Mouse (Mus musculus) embryonic facial prominence, embryonic 11.5 days (tissue): ENCODE measurements at regions not wholly inside any gene's neighbourhood (a gene's known extent, or its start where the extent isn't known, plus 50 kb on each side); places are given as distances from the start of the nearest gene placed in this dataset.

Experiments
- ATAC-seq: fragments of 200-750 bp; cut with Nextera tagmentation; replicated peaks from 2 replicates; pipeline ENCODE4 v1.8.0; 2017; ENCODE audit warnings: low read depth; ENCODE audit not compliant: insufficient number of reproducible peaks, low FRiP score, low TSS enrichment
- DNase-seq: peaks from one replicate; pipeline ENCODE4 v3.0.0-alpha.2; 2015; ENCODE audit warnings: low spot score
- H3K27ac ChIP-seq: fragments of 300-500 bp; sonication (generic); replicated peaks from 2 replicates; pipeline ENCODE4 v1.5.1; 2014; ENCODE audit warnings: mild to moderate bottlenecking, low read depth, low read length, control low read depth
- H3K27me3 ChIP-seq: fragments of 300-500 bp; sonication (generic); 2 replicates; pipeline ENCODE4 v1.6.1; 2014; ENCODE audit warnings: mild to moderate bottlenecking, low read length, moderate library complexity, mixed read lengths; ENCODE audit not compliant: control insufficient read depth, insufficient read depth
- H3K36me3 ChIP-seq: fragments of 300-500 bp; sonication (generic); replicated peaks from 2 replicates; pipeline ENCODE4 v1.6.1; 2014; ENCODE audit warnings: low read depth, mild to moderate bottlenecking, low read length, moderate library complexity, mixed read lengths; ENCODE audit not compliant: control insufficient read depth, insufficient read depth
- H3K4me1 ChIP-seq: fragments of 300-500 bp; sonication (generic); 2 replicates; pipeline ENCODE4 v1.6.1; 2014; ENCODE audit warnings: low read length, mixed read lengths; ENCODE audit not compliant: control insufficient read depth, insufficient read depth
- H3K4me2 ChIP-seq: fragments of 300-500 bp; sonication (generic); 2 replicates; pipeline ENCODE4 v1.6.1; 2014; ENCODE audit warnings: low read depth, mild to moderate bottlenecking, control low read depth, low read length, moderate library complexity
- H3K4me3 ChIP-seq: fragments of 300-500 bp; sonication (generic); 2 replicates; pipeline ENCODE4 v1.5.1; 2014; ENCODE audit warnings: low read depth, low read length, control low read depth
- H3K9ac ChIP-seq: fragments of 300-500 bp; sonication (generic); replicated peaks from 2 replicates; pipeline ENCODE4 v1.6.1; 2014; ENCODE audit warnings: mild to moderate bottlenecking, control low read depth, low read length
- H3K9me3 ChIP-seq: fragments of 300-500 bp; sonication (generic); replicated peaks from 2 replicates; pipeline ENCODE4 v1.6.1; 2016; ENCODE audit warnings: mild to moderate bottlenecking, low read length, inconsistent platforms, mixed read lengths; ENCODE audit not compliant: control insufficient read depth
- WGBS: fragments of 180-500 bp; shearing (Covaris S2); extraction: QIAGEN DNeasy Blood & Tissue Kit; methylation state at CpG from one replicate; pipeline ENCODE4 v1.1.7; 2014; 5-methylcytosine and 5-hydroxymethylcytosine counted together

DNA sequence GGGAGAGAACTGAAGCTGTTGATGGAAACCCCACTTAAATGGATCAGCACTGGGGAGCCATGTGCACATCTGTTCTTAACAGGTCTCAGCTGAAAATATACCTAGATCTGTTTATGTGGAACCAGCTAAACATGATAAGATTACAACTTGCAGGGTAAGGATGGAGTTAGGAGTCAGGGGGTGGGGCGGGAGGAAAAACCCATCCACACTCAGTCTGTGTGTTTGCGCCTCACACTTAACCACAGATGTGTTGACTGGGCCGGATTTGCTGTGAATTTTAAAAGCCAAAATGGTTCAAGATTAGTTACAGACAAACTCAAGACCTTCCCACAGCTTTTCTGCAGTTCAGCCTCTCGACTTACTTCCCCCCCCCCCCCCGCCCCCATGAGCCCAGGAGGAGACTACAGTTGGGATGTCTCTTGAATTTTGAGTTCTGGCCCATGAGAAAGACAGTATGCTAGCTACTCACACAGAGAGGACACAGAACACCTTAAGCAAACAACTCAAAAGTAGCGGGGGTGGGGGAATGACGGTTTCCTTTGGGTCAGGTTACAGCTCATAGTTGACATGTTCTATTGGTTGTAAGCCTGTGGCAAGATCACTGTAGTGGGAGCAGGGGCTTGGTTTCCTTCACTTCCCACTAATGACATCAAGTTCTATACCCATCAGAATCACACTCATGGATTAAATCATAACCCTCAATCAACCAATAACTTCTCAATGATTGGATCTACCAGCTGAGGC is 209.1 kb downstream of the Bcl2l11 start:
- Histone ChIP-seq H3K4me1 (peaks cover 10% of the 10 kb centered on the region), H3K27me3 (no peaks in the 10 kb centered on the region), H3K4me2 (no peak overlapping the region), H3K36me3 (no peaks in the 10 kb centered on the region), H3K4me3 (no peak overlapping the region), H3K27ac (peak overlapping the region; percentile 47; the same call in 1 of the 2 replicates), H3K9ac (no peak overlapping the region), H3K9me3 (no peaks in the 10 kb centered on the region)
- WGBS, result 38% methylated on average over 7 of the region's 7 CpGs
- no peak for ATAC-seq
- DNase-seq, result peak; percentile 60

DNA sequence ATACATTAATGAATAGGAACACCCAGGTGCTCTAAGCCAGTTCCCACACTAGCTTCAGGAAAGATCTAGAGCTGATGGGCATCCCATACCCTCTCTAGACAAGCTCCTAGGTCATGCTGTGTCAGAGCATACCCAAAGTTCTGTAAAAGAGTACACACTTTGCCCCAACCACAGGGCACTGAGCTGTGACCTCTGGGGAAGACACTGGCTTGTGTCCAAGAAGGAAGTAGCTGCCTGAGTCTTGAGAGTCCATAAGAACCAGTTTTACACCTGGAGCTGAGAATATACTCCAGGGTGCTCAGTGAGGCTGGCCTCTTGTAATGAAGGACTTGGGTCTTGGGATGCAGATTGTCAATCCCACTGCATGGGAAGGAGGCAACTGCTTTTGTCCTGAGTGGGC is 211.4 kb downstream of the Bcl2l11 start:
- Histone ChIP-seq H3K27ac (no peak overlapping the region), H3K9me3 (no peaks in the 10 kb centered on the region), H3K4me2 (no peak overlapping the region), H3K36me3 (no peaks in the 10 kb centered on the region), H3K27me3 (no peaks in the 10 kb centered on the region), H3K4me3 (no peak overlapping the region), H3K4me1 (peaks cover 10% of the 10 kb centered on the region), H3K9ac (no peak overlapping the region)
- ATAC-seq (no peak), DNase-seq (no peak)

DNA sequence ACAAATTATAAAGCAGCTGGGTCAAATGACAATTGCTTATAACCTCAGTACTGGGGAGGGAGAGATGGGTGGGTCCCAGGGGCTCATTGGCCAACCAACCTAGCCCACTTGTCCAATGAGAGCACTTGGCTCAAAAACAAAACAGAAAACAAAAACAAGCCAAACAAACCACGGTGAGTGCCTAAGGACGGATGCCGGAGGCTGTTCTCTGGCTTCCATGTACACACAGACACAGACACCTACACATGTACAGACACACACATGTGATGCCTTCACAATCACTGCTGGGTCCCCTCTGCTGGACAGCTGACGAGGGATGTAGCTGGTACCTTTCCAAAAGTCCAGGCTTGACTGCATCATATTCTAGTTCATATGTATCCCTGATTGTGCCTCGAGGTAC is 212.0 kb downstream of the Bcl2l11 start:
- 95% methylated on average over 5 of the region's 5 CpGs for whole genome bisulfite sequencing
- ATAC-seq, result no peak
- no peak overlapping the region for H3K27ac ChIP-seq
- no peaks in the 10 kb centered on the region for H3K36me3 ChIP-seq
- no peak overlapping the region for H3K4me3 ChIP-seq
- DNase-seq, result no peak
- no peaks in the 10 kb centered on the region for H3K27me3 ChIP-seq
- H3K4me1 ChIP-seq, result peaks cover 10% of the 10 kb centered on the region
- no peak overlapping the region for H3K9ac ChIP-seq
- no peaks in the 10 kb centered on the region for H3K9me3 ChIP-seq
- H3K4me2 ChIP-seq, result no peak overlapping the region

DNA sequence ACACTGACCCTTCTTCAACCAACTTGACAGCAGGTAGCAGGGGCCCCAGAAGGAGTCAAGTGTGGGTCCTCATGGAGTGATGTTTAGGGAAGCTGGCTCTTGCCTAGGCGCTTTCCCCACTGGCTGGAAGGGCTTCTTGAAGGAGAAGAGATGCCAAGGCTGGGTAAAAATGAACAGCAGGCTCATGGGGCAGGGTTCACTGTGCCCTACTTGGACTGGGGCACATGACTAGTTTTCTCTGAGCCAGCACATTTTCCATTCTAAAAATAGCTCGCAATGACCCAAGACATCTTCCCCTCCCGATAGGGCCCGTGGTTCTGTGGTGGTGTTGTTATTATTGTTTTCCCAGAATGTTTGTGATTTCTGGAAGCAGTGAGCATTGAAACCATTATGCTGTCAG is 212.6 kb downstream of the Bcl2l11 start:
- Histone ChIP-seq H3K4me3 (no peak overlapping the region), H3K36me3 (no peaks in the 10 kb centered on the region), H3K27ac (0 out of 2 replicates have a peak overlapping the region, but pooled peaks have one; percentile 43), H3K4me1 (peaks cover 10% of the 10 kb centered on the region), H3K9ac (no peak overlapping the region), H3K4me2 (no peak overlapping the region), H3K9me3 (no peaks in the 10 kb centered on the region), H3K27me3 (no peaks in the 10 kb centered on the region)
- no peak for ATAC-seq
- no peak for DNase-seq
- 86% methylated on average over 4 of the region's 4 CpGs for WGBS

DNA sequence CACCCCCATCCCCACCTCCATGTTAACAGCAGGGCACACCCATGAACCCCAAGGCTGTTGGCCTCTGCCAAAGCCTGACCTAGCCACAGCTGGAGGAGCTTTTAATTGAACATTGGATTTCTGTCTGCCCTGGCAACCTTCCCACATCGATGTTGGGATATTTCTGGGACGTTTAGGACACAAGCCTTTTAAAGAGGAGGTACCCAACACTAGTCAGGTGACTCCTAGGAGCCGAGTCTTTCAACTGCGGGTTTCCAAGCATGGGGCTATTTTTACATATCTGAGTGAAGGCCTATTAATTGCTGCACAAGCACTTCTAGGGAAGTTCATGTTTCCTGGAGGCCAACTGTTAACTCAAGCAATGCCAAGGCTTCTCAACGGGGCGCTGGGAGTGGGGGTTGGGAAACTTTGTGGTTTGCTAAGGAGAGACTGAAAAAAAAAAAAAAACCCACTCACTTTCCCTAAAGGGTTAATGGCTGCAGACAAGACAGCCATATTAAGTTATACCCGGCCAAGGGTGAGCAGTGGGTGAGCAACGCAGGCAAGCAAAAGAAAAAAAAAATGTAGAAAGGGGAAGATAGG is 213.3 kb downstream of the Bcl2l11 start:
- H3K9me3 ChIP-seq, result no peaks in the 10 kb centered on the region
- H3K4me2 ChIP-seq, result no peak overlapping the region
- WGBS, result 15% methylated on average over 8 of the region's 8 CpGs
- no peak for ATAC-seq
- peak; percentile 69 for DNase-seq
- no peaks in the 10 kb centered on the region for H3K36me3 ChIP-seq
- H3K4me3 ChIP-seq, result no peak overlapping the region
- no peaks in the 10 kb centered on the region for H3K27me3 ChIP-seq
- peak overlapping the region; percentile 53 for H3K27ac ChIP-seq
- H3K9ac ChIP-seq, result no peak overlapping the region
- peaks cover 10% of the 10 kb centered on the region for H3K4me1 ChIP-seq

DNA sequence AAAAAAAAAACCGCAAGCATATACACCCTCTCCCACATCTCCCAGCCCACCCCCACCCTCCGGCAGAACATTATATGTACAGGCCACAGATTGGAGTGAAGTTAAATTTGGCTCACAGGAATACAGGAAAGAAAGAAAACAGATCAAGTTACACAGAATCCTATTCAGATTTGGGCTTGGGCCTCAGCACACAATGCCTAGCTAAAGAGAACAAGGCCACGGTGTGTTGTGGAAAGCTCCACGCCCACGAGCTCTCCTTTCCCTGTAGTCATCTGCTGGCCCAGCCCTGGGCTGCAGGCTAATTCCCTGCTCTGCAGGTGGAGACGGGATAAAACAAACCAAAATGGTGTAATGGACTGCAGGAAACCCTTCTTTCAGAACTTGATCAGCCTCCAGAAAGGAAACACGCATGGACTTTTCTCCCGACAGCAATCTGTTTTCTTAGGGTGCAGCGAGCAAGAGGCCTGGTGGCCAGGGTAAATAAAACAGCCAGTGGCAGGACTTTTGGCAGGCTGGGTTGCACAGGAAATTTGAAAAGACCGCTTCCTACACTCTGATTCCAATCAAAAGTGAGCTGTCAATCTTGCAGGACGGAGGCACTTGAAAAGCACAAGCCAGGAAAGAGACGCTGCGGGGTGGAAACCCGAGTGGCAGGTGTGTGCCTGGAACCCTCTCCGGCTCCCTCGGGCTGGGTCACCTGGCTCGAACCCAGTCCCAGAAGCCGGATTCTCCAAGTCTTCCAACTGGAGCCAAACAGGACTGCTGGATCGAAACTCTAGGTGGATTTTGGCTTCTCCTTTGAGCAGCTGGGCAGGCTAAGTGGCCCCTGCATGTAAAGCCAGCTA is 214.0 kb downstream of the Bcl2l11 start:
- no peaks in the 10 kb centered on the region for H3K9me3 ChIP-seq
- ATAC-seq, result peak; percentile 73
- DNase-seq, result peak; percentile 62
- H3K4me3 ChIP-seq, result no peak overlapping the region
- H3K4me2 ChIP-seq, result no peak overlapping the region
- peak overlapping the region; percentile 53 for H3K27ac ChIP-seq
- no peaks in the 10 kb centered on the region for H3K36me3 ChIP-seq
- peaks cover 5% of the 10 kb centered on the region for H3K4me1 ChIP-seq
- 21% methylated on average over 19 of the region's 19 CpGs for WGBS
- H3K9ac ChIP-seq, result no peak overlapping the region
- no peaks in the 10 kb centered on the region for H3K27me3 ChIP-seq

DNA sequence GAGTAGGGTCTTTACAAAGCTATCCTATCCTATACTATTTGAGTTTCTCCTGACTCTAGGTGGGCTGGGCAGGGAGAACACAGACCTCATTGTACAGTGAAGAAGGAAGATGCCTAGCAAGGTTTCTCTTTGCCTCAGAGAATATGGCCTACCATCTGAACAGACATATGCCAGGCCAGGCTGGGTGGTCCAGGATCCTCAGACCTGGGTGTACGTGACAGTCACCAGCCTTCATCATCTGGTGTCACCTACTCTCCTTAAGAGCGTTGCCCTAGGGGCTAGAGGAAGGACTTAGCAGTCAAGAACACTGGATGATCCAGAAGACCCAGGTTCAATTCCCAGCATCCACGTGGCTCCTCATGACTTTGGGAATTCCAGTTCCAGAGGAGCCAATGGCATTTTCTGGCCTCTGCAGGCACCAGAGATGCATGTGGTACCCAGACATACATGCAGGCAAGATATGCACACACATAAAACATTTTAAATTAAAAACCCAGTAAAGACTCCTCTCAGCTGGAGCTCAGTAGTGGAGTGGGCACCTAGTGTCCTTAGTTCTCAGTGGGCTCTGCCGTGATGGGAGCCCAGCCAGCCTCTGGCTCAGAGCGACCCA is 214.9 kb downstream of the Bcl2l11 start:
- Histone ChIP-seq H3K9ac (no peak overlapping the region), H3K4me1 (no peaks in the 10 kb centered on the region; the same call in none of the 2 replicates)
- no peak for ATAC-seq

More for the DNA sequence above, 214.9 kb downstream of the Bcl2l11 start:
- Histone ChIP-seq H3K27ac (peak overlapping the region; percentile 53; the same call in 1 of the 2 replicates), H3K9me3 (no peaks in the 10 kb centered on the region), H3K4me3 (no peak overlapping the region), H3K4me2 (no peak overlapping the region), H3K27me3 (no peaks in the 10 kb centered on the region), H3K36me3 (no peaks in the 10 kb centered on the region)
- no peak for DNase-seq
- 92% methylated on average over 5 of the region's 5 CpGs for WGBS
